Mouse (Mus musculus) neutrophil, adult 65 days (primary cell): ENCODE measurements around the gene 2310079G19Rik. TPM values are rescaled to one million over a fixed set of nuclear protein-coding genes. Genes with fewer than 3 reads are reported as not detected.

Experiments used
- total RNA-seq: library from RNA; stranded (reverse); gene quantifications from 2 replicates; pipeline ENCODE4 v1.2.4, GENCODE M21; 2023

2310079G19Rik gene
- total RNA-seq = not detected in 2 replicates

GRCm38 (mm10) chr16:88627566-88627965, at the start of gene 2310079G19Rik:
TSS of gene 2310079G19Rik (minus strand) at chr16:88627666.

GRCm38 (mm10) chr16:88671571-88671970, 44.1 kb upstream of the 2310079G19Rik start, which contains the start of gene Krtap27-1:
TSS of gene Krtap27-1 (minus strand) at chr16:88671671.

DNA sequence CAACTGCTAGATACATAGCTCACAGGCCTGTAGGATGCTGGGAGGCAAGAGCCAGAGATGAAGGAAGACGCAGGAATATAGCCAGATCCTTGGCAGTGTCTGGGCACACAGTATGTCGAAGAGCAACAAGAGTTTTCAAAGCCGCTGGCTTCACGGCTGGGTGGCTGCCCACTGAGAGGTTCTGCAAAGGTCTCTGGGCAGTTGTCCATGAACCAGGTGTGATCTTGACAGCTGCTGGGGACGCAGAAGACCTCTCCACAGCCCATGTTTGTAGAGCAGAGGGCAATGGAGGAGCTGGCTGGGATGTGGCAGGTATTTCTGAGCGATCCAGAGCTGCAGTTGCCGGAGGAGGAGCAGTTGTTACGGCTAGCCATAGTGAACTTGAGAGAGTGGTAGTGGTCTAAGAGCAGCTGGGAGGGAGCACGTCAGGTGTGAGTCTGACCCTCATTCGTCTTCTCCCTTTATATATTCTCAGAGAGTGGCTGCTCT, 19.9 kb upstream of the 2310079G19Rik start, which contains the start of gene Krtap26-1:
Gene Krtap26-1, minus strand, starts transcription at position 439 of the 489 bp plus-strand sequence.

GRCm38 (mm10) chr16:88611922-88612321, 15.5 kb downstream of the 2310079G19Rik start, which contains the start of gene Krtap24-1:
TSS of gene Krtap24-1 (minus strand) at chr16:88612279.

Other genes starting within 250 kb of the 2310079G19Rik start
- not detected in 2 replicates for gene Cldn17, start 120.7 kb downstream of the 2310079G19Rik start, total RNA-seq
- gene Cldn8, start 64.5 kb downstream of the 2310079G19Rik start, total RNA-seq = not detected in 2 replicates
- gene Krtap24-1, start 15.4 kb downstream of the 2310079G19Rik start, total RNA-seq = not detected in 2 replicates
- gene Krtap26-1, start 20.1 kb upstream of the 2310079G19Rik start, total RNA-seq = not detected in 2 replicates
- gene Krtap27-1, start 44.0 kb upstream of the 2310079G19Rik start, total RNA-seq = not detected in 2 replicates
- gene 2310061N02Rik, start 80.3 kb upstream of the 2310079G19Rik start, total RNA-seq = not detected in 2 replicates
- not detected in 2 replicates for gene Krtap13-1, start 101.2 kb upstream of the 2310079G19Rik start, total RNA-seq
- not detected in 2 replicates for gene Krtap13, start 124.0 kb upstream of the 2310079G19Rik start, total RNA-seq
- not detected in 2 replicates for gene 2310034C09Rik, start 131.2 kb upstream of the 2310079G19Rik start, total RNA-seq
- gene 2310057N15Rik, start 146.5 kb upstream of the 2310079G19Rik start, total RNA-seq = not detected in 2 replicates
- not detected in 2 replicates for gene Gm5965, start 150.2 kb upstream of the 2310079G19Rik start, total RNA-seq
- gene Gm20741, start 184.6 kb upstream of the 2310079G19Rik start, total RNA-seq = not detected in 2 replicates
- not detected in 2 replicates for gene Krtap15, start 192.5 kb upstream of the 2310079G19Rik start, total RNA-seq
- not detected in 2 replicates for gene Krtap14, start 198.5 kb upstream of the 2310079G19Rik start, total RNA-seq
- gene Krtap19-1, start 241.7 kb upstream of the 2310079G19Rik start, total RNA-seq = not detected in 2 replicates
- gene Krtap19-2, start 246.6 kb upstream of the 2310079G19Rik start, total RNA-seq = not detected in 2 replicates